Mouse (Mus musculus) lung, postnatal 36 days (tissue): ENCODE data around the gene Lpar3.

Experiments used
- DNase-seq: peaks from one replicate; pipeline ENCODE4 v3.0.0; 2022; ENCODE audit warnings: mixed read lengths

Gene Lpar3

GRCm38 (mm10) chr3:146262536-146262935, 41.8 kb downstream of the Lpar3 start:
- no peak for DNase-seq

- DNase-seq, result no peak
Observed at GRCm38 (mm10) chr3:146264146-146264545, 43.4 kb downstream of the Lpar3 start.

GRCm38 (mm10) chr3:146265545-146266130, 44.9 kb downstream of the Lpar3 start:
- DNase-seq, result peak; percentile 14

GRCm38 (mm10) chr3:146268024-146268801, 47.5 kb downstream of the Lpar3 start:
- peak; percentile 31 for DNase-seq

GRCm38 (mm10) chr3:146274503-146274902, 53.7 kb downstream of the Lpar3 start:
- no peak for DNase-seq

GRCm38 (mm10) chr3:146275360-146276025, 54.7 kb downstream of the Lpar3 start:
- DNase-seq, result no peak

- no peak for DNase-seq
Observed at GRCm38 (mm10) chr3:146276026-146276409, 55.3 kb downstream of the Lpar3 start.

- no peak for DNase-seq
Observed at GRCm38 (mm10) chr3:146276991-146277390, 56.2 kb downstream of the Lpar3 start.

GRCm38 (mm10) chr3:146277456-146277855, 56.7 kb downstream of the Lpar3 start:
- DNase-seq, result peak; percentile 78

- no peak for DNase-seq
Observed at GRCm38 (mm10) chr3:146278195-146279140, 57.7 kb downstream of the Lpar3 start.

GRCm38 (mm10) chr3:146283732-146284361, 63.1 kb downstream of the Lpar3 start:
- DNase-seq, result no peak

GRCm38 (mm10) chr3:146286118-146286517, 65.4 kb downstream of the Lpar3 start:
- no peak for DNase-seq

GRCm38 (mm10) chr3:146291928-146292327, 71.2 kb downstream of the Lpar3 start:
- no peak for DNase-seq

- no peak for DNase-seq
Observed at GRCm38 (mm10) chr3:146292515-146292914, 71.8 kb downstream of the Lpar3 start.

- DNase-seq, result no peak
Observed at GRCm38 (mm10) chr3:146302451-146302850, 81.7 kb downstream of the Lpar3 start.

- DNase-seq, result no peak
Observed at GRCm38 (mm10) chr3:146303194-146303593, 82.4 kb downstream of the Lpar3 start.

GRCm38 (mm10) chr3:146304556-146305405, 84.0 kb downstream of the Lpar3 start:
- DNase-seq, result no peak

GRCm38 (mm10) chr3:146307341-146307740, 86.6 kb downstream of the Lpar3 start:
- DNase-seq, result peak; percentile 6

GRCm38 (mm10) chr3:146307886-146308285, 87.1 kb downstream of the Lpar3 start:
- DNase-seq, result no peak

- no peak for DNase-seq
Observed at GRCm38 (mm10) chr3:146309586-146309985, 88.8 kb downstream of the Lpar3 start.

- DNase-seq, result no peak
Observed at GRCm38 (mm10) chr3:146311121-146311538, 90.4 kb downstream of the Lpar3 start.
